Mouse (Mus musculus) forebrain, embryonic 10.5 days (tissue): ENCODE data around the gene Rpa1. TPM values are rescaled to one million over a fixed set of nuclear protein-coding genes. Genes with fewer than 3 reads are reported as not detected.

Experiments
- DNase-seq: peaks from one replicate; pipeline ENCODE4 v3.0.0-alpha.2; 2017; ENCODE audit warnings: low spot score; ENCODE audit errors: extremely low spot score
- H3K27ac ChIP-seq: fragments of 300-500 bp; sonication (generic); 2 replicates; pipeline ENCODE4 v1.5.1; 2016; ENCODE audit warnings: mild to moderate bottlenecking
- H3K27me3 ChIP-seq: fragments of 300-500 bp; sonication (generic); 2 replicates; pipeline ENCODE4 v1.6.1; 2016; ENCODE audit warnings: mild to moderate bottlenecking; ENCODE audit not compliant: poor library complexity, severe bottlenecking
- H3K36me3 ChIP-seq: fragments of 300-500 bp; sonication (generic); replicated peaks from 2 replicates; pipeline ENCODE4 v1.6.1; 2016; ENCODE audit warnings: mild to moderate bottlenecking, moderate library complexity
- H3K4me1 ChIP-seq: fragments of 300-500 bp; sonication (generic); 2 replicates; pipeline ENCODE4 v1.6.1; 2016
- H3K4me3 ChIP-seq: fragments of 300-500 bp; sonication (generic); 2 replicates; pipeline ENCODE4 v1.5.1; 2016; ENCODE audit warnings: mild to moderate bottlenecking, moderate library complexity
- H3K9me3 ChIP-seq: fragments of 300-500 bp; sonication (generic); 2 replicates; pipeline ENCODE4 v1.6.1; 2016; ENCODE audit warnings: mild to moderate bottlenecking, moderate library complexity
- WGBS: fragments of 180-500 bp; shearing (Covaris S2); methylation state at CpG from one replicate; pipeline ENCODE4 v1.1.7; 2016; 5-methylcytosine and 5-hydroxymethylcytosine counted together
- polyA plus RNA-seq: library from polyadenylated mRNA; unstranded; fragments of >200 nt; fragmentation: Nextera tagmentation; extraction: Ambion mirVana; gene quantifications from 2 replicates; pipeline ENCODE4 v1.2.1, GENCODE M21; 2016

Rpa1 gene
- polyA plus RNA-seq, 1 experiment from 2014 or later = 194 TPM

DNA sequence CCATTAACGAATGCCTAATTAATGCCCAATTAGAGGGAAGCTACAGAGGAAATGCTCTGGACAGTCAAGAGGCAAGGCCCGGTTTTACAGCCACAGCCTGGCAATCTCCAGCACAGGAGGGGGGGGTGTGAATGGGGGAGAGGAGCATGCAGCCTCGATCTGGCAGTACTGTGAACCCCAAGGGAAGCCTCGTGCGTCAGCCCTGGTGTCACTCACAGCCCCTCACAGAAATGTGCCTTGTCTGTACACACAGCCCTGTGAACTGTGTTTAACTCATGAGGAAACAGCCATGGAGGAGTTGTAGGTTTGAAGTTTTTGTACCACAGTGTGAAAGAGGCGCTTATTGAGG lies 84.2 kb downstream of the Rpa1 start:
- H3K36me3 ChIP-seq = no peaks in the 10 kb centered on the region
- H3K27me3 ChIP-seq = peaks cover 73% of the 10 kb centered on the region
- H3K4me3 ChIP-seq = no peak overlapping the region
- H3K9me3 ChIP-seq = no peaks in the 10 kb centered on the region
- H3K27ac ChIP-seq = no peak overlapping the region
- no peak for DNase-seq
- WGBS = 70% methylated on average over 6 of the region's 6 CpGs
- peaks cover 81% of the 10 kb centered on the region for H3K4me1 ChIP-seq

DNA sequence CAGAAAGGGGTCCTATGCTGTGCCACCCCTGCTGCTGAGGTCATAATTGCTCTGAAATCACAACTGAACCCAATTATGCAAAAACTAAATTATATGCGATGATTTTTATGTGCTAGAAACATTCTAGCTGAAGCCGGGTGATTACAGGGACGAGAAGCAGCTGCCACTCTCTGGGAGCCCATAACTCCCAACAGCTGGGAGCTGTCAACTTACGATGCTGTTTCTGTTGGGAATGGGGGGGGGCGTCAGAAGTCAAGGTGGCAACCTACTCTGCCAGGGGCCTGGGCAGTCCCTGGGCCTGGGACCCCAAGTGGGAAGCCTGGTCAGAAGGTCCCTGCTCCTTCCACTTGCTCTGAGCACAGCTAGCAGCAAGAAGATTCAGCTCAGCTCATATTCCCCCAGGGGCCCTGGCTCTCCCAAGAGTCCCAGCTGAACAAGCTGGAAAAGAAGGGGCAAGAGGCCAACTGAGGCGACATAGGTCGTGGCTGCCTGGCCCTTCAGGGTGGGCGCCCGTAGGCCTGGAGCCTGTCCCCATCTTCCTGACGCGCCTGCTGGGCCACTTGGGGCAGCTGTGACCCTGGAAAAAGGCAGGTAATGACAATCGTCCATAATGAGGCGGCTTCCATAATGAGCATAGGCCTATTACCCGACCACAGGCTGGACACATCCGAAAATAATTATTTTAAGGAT lies 84.7 kb downstream of the Rpa1 start:
- DNase-seq = no peak
- Histone ChIP-seq H3K36me3 (no peaks in the 10 kb centered on the region), H3K4me1 (peaks cover 79% of the 10 kb centered on the region), H3K27me3 (peaks cover 73% of the 10 kb centered on the region), H3K9me3 (no peaks in the 10 kb centered on the region), H3K4me3 (no peak overlapping the region), H3K27ac (peak overlapping the region; percentile 58; the same call in 1 of the 2 replicates)
- 65% methylated on average over 15 of the region's 15 CpGs for WGBS

DNA sequence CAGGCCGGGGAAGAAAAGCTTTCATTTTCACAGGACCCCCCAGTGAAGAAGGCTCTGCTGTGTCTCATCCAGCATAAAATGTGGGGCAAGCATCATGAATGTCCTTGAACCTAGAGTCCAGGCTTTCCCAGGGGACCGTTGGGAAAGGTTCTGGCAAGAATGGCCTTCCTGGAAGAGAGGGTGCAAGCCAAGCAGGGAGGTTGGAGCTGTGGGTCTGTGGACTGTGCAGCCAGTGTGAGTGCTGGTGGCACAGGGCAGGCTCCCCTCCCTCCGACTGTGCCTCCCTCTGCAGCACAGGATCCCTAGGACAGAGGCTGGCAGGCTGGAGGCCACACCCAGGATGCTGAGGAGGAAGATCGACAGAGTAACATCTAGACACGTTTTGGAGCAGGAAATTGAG lies 85.3 kb downstream of the Rpa1 start:
- 54% methylated on average over 5 of the region's 5 CpGs for WGBS
- Histone ChIP-seq H3K4me3 (no peak overlapping the region), H3K36me3 (no peaks in the 10 kb centered on the region), H3K4me1 (peaks cover 73% of the 10 kb centered on the region), H3K9me3 (no peaks in the 10 kb centered on the region), H3K27ac (peak overlapping the region; percentile 58), H3K27me3 (peaks cover 73% of the 10 kb centered on the region)
- no peak for DNase-seq

DNA sequence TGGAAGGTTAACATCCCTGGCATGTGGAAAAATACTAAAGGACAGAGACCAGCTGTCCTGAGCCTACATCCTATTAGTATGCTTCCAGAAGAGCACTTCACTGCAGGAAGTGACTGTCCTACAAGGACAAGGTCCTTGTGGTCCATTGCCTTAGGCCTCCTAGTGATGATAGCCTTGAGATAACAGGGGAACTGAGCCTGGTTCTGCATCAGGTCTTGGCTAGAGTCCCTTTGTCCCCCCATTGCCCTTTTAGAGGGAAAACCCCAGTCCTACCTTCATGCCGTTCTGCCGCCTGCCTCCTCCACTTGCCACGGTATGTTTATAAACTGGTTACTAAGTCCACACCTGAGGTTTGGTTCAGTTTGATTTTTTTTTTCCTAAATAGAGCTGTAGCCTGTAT lies 85.9 kb downstream of the Rpa1 start:
- no peaks in the 10 kb centered on the region for H3K36me3 ChIP-seq
- no peak overlapping the region for H3K27ac ChIP-seq
- no peaks in the 10 kb centered on the region for H3K9me3 ChIP-seq
- peaks cover 68% of the 10 kb centered on the region for H3K4me1 ChIP-seq
- 91% methylated on average over 3 of the region's 3 CpGs for WGBS
- no peak overlapping the region for H3K4me3 ChIP-seq
- H3K27me3 ChIP-seq = peaks cover 71% of the 10 kb centered on the region
- no peak for DNase-seq

DNA sequence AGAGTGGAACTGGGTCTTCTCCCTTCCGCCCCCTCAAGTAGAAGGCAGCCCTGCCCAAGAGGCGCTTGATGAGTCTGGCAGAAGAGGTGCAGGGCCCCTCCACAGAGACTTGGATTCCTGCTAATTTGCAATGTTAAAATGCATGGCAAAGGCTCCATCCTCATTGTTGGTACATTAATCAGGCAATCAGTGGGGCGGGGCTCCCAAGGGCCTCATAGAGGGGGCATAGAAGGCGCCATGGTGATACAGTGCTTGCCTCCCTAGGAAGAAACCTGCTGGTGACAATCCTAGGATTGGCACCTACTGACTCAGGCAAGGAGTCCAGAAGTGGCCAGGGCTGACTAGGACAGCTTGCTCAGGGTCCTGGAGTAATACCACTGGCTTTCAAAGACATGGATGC lies 86.4 kb downstream of the Rpa1 start:
- Histone ChIP-seq H3K4me1 (peaks cover 65% of the 10 kb centered on the region), H3K36me3 (no peaks in the 10 kb centered on the region), H3K9me3 (no peaks in the 10 kb centered on the region), H3K27me3 (peaks cover 69% of the 10 kb centered on the region), H3K27ac (0 out of 2 replicates have a peak overlapping the region, but pooled peaks have one; percentile 17), H3K4me3 (no peak overlapping the region)
- no peak for DNase-seq
- 88% methylated on average over 4 of the region's 4 CpGs for WGBS

DNA sequence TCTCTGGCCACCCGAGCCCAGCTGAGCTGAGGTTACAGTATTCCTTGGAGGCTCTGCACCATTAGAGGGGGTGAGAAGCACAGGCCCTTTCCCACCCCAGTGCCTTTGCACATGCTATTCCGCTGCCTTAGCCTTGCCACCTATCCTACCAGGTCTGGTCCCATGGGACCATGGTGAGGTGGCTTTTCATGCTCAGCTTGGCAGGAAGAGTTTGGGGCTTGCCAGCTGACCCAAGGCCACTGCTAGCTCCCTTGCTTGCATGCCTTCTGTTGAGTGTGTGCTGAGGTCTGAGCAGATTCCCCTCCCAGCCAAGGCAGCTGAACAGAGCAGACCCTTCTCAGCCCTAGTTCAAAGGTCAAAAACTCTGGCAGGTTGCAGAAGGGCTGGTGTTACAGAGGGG lies 87.1 kb downstream of the Rpa1 start:
- Histone ChIP-seq H3K36me3 (no peaks in the 10 kb centered on the region), H3K4me1 (peaks cover 60% of the 10 kb centered on the region), H3K27me3 (peaks cover 67% of the 10 kb centered on the region), H3K27ac (no peak overlapping the region), H3K4me3 (no peak overlapping the region), H3K9me3 (no peaks in the 10 kb centered on the region)
- WGBS = 94% methylated on average over 2 of the region's 2 CpGs
- DNase-seq = no peak

DNA sequence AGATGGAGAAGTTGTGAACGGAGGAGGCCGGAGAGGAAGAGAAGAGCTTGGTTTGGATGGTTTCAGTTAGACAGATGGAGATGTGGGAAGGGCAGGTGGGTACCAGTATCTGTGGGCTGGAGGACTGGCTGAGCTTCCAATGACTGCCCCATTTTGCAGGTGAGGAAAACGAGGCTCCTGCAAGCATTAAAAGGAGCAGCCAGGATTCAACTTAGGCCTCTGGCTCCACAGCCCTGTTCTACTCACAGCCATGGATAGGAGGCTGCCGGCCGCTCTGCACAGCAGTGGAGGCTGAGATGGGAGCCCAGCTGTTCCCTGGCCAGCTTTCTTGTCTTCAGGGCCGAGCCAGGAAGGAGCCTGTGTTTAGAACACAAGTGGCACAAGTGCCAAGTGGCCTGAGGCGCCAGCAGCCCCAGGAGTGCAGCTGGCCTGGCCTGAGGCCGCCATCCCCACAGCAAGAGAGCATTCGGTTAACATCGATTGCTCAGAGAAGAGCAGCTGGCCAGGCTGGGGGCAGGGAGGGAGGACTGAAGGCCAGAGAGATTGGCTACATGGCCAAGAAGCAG lies 88.0 kb downstream of the Rpa1 start:
- Histone ChIP-seq H3K4me1 (peaks cover 51% of the 10 kb centered on the region), H3K4me3 (no peak overlapping the region), H3K36me3 (no peaks in the 10 kb centered on the region), H3K9me3 (no peaks in the 10 kb centered on the region), H3K27ac (peak overlapping the region; percentile 25), H3K27me3 (peaks cover 58% of the 10 kb centered on the region)
- 69% methylated on average over 10 of the region's 10 CpGs for WGBS
- DNase-seq = no peak

DNA sequence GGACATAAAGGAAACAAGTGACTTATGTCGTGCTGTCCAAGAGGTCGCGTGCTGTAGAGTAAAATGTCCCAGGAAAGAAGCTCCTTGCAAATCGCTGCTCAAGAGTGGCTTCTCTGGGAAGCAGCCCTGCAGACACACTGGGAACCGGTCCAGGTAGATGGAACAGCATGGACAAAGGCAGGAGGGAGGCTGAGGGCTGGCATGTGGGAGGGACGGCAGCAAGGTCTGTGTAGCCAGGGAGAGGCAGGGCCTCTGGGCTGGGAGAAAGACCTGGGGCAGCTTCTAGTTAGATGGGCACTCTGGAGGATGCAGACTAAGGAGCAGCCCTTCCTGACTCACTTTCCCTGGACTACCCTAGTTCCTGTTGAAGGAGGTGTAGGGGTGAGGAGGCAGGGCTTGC lies 88.7 kb downstream of the Rpa1 start:
- Histone ChIP-seq H3K27ac (no peak overlapping the region), H3K9me3 (no peaks in the 10 kb centered on the region), H3K27me3 (peaks cover 51% of the 10 kb centered on the region), H3K4me3 (no peak overlapping the region), H3K36me3 (no peaks in the 10 kb centered on the region), H3K4me1 (peaks cover 44% of the 10 kb centered on the region)
- WGBS = 77% methylated on average over 6 of the region's 6 CpGs
- no peak for DNase-seq

DNA sequence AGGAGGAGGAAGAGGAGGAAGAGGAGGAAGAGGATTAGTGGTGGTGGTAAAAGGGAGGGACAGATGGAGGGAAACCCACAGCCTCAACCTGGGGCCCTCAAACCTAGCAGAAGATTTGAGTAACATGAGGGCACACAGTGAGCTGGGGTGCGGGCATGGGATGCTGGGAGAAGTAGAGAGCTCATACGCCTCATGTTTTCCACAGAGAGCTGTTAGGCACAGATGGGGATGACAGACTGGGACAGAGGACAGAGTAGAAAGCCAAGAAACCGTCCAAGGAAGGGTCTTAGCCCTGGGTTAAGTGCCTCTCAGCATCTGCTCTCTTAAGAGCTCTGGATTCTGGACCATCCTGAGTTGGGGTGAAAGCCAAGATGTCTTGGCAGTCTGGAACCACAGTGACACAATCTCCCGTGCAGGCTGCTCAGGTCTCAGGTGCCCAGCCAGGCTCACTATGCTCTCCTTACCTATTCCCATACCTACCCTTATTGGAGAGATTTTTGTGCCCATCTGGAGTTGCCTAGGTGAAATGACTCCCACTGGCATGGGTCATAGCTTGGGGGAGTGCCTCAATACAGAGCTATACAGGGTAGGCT lies 91.0 kb downstream of the Rpa1 start:
- 77% methylated on average over 4 of the region's 4 CpGs for WGBS
- DNase-seq = no peak
- peaks cover 26% of the 10 kb centered on the region for H3K4me1 ChIP-seq
- H3K4me3 ChIP-seq = no peak overlapping the region
- H3K27ac ChIP-seq = no peak overlapping the region
- H3K27me3 ChIP-seq = peaks cover 34% of the 10 kb centered on the region
- no peaks in the 10 kb centered on the region for H3K9me3 ChIP-seq
- no peaks in the 10 kb centered on the region for H3K36me3 ChIP-seq

DNA sequence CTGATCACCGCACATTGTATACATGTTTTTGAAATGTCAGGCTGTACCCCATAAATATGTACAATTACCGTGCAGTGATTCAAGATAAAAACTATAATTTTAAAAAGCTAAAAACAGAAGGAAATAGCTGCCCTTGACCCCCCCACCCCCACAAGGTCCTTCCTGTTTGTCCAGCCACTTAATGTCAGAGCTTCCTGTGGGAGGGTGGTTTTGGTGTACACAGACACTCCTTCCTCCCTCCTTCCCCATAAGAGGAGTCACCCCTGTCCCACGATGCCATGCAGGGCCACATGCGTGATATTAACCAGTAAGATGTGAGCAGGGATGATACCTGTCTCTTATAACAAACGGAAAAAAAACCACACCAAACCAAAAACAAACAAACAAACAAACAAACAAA lies 92.8 kb downstream of the Rpa1 start:
- Histone ChIP-seq H3K4me1 (peaks cover 21% of the 10 kb centered on the region), H3K4me3 (no peak overlapping the region), H3K27ac (no peak overlapping the region), H3K9me3 (no peaks in the 10 kb centered on the region), H3K27me3 (peaks cover 16% of the 10 kb centered on the region), H3K36me3 (no peaks in the 10 kb centered on the region)
- WGBS = 83% methylated on average over 5 of the region's 5 CpGs
- DNase-seq = no peak

DNA sequence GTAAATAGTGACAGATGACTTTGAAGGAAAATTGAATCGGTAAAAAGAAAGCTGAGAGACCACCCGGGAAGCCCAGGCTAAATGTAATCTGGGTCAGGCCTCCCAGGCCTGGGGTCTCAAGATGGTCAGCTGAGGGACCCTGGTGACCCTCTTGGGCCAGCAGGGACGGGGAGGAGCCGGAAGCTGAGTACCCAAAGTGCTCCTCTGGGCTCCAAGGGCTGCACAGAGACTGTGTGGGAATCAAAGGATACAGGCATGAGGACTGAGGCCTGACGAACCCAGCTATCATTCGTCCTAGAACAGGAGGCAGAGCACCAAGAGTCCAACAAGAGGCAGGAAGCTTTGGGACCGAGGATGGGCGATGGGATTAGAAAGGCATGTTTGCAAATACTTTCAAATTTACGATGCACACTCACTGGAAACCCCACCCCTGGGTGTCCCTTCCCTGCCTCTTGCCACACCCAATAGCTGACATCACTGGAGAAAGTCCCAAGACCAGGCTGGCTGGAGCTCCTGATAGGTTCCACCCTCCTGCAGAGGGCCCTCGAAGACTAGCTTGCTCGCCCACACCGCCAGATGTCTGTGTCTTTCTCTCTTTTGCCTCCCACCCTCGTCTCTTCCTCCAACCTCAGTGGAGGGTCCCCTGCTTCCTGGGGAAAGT lies 93.7 kb downstream of the Rpa1 start:
- Histone ChIP-seq H3K27me3 (peaks cover 6% of the 10 kb centered on the region; the same call in 1 of the 2 replicates), H3K36me3 (no peaks in the 10 kb centered on the region), H3K27ac (no peak overlapping the region), H3K4me3 (no peak overlapping the region), H3K4me1 (peaks cover 18% of the 10 kb centered on the region), H3K9me3 (no peaks in the 10 kb centered on the region)
- 78% methylated on average over 13 of the region's 13 CpGs for WGBS
- DNase-seq = no peak

DNA sequence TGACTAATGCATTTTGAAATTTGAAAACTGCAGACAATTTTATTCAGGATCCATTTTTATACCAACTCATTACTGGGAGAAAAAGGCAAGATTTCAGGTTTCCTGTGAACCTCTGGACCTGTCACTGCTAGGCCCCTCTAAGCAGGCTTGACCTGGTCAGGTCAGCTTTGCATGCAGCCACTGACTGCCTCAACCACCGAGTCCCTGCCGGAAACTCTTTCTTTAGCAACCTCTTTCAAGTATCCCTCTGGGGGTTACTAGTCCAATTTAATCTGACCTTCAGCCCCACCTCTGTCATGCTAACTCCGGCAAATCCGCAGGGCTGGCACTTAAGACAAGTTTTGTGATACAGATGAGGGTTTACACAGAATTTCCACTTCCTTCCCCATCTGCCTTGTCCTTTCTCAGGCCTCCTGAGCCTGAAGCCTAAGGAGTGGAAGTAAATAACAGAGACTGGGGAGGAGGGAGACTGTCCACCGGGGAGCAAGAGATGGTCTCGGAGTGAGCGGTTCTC lies 96.5 kb downstream of the Rpa1 start:
- H3K4me1 ChIP-seq = peaks cover 33% of the 10 kb centered on the region
- H3K27ac ChIP-seq = 0 out of 2 replicates have a peak overlapping the region, but pooled peaks have one; percentile 4
- H3K27me3 ChIP-seq = peaks cover 3% of the 10 kb centered on the region; the same call in 1 of the 2 replicates
- H3K36me3 ChIP-seq = no peaks in the 10 kb centered on the region
- DNase-seq = no peak
- WGBS = 53% methylated on average over 7 of the region's 7 CpGs
- no peak overlapping the region for H3K4me3 ChIP-seq
- H3K9me3 ChIP-seq = no peaks in the 10 kb centered on the region
